Mouse (Mus musculus): ENCODE data around the gene Tnrc6b.

Gene Tnrc6b

DNA sequence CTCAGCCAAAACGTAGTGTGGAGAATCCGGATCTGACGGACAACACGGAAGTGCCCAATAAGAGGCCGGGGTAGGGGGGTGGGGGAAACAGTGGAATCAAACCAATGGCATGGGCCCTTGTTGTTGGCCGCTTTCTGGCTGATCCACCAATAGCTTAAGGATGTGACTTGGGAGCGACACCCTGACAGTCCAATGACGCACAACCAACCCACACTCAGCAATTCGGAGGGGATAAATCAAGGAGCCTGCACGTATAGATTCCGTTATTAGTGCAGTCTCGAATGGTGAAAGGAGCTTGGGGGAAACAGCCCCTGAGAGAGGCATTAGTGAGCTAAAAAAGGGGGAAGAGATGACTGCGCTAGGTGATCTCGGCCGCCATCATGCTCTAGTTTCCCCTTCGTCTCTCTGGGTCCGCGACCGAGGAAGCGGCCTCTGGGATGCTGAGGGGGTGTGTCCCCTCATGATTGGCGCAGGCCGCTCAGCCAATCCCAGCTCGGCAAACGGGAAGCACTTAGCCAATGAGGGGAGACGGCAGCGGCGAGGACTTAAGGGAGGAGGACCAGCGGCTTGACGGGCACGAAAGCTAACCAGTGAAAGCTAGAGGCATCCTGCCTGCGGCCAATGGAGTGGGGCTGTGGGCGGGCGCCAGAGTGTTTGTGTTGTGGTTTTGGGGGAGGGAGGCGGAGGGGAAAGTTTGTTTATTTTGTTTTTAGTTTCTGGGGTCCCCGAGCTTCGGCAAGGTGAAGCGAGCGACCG, at the start of gene Tnrc6b:
Gene Tnrc6b (plus strand): TSS at position 706 of the 756 bp plus-strand sequence.
- DNase-seq (ENCODE audit: low read depth, low spot score) = peak; percentile 99

GRCm38 (mm10) chr15:80664444-80664843, 46.7 kb upstream of the Tnrc6b start:
- DNase-seq (ENCODE audit: low read depth, low spot score) = no peak

GRCm38 (mm10) chr15:80671295-80672252, 39.5 kb upstream of the Tnrc6b start, which contains the start of gene Fam83f:
Fam83f (plus strand) TSS chr15:80671847.
- no peak for DNase-seq (ENCODE audit: low read depth, low spot score)

GRCm38 (mm10) chr15:80672810-80673209, 38.3 kb upstream of the Tnrc6b start:
- DNase-seq (ENCODE audit: low read depth, low spot score) = no peak

DNA sequence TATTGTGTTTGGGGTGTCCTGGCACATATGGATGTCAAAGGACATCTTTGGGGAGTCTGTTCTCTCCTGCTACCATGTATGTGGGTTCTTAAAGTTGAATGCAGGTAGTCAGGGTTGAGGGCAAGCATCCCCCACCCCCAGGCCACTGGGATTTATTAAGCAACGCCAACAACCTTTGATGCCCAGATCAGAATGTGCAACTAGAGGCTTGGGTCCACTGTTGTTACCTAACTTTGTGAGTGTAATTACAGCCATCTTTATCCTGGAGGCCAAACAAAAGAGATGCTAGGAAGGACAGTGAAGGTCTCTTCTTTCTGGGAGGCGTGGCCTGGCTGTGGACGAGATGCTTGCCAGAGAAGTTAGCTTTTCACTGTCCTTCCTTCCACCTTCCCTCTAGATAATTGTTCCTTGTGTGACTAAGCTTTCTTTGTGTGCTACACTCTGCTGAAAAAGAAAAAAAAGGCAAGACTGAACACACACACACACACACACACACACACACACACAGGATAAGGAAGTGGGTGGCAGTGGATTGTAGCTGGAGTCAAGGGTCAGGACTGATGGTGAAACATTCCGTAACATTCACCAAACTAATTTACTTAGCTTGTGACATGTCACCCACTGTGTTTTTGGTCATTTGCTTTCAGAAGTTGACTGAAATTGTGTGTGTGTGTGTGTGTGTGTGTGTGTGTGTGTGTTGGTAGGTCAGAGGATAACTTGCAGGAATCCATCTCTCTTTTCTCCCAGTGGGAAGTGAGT, 37.6 kb upstream of the Tnrc6b start:
- DNase-seq (ENCODE audit: low read depth, low spot score) = no peak

DNA sequence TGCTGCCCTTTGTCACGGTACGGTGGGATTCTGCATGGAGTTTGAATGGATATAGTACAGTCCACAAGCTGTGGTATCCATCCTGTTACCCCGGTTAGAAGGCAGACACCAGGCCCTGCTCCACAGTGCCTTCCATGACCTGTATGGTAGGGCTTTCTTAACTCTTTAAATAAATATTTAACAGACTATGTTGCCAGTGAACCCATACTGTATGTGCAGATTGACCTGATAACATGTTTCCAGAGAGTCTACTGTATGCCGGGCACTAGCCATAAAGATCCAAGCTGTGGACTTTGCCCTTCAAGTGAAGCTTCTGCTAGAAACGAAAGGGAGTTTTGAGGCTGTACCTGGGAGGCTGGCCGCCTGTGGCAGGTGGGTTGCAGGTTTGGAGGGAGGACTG, 36.4 kb upstream of the Tnrc6b start:
- DNase-seq (ENCODE audit: low read depth, low spot score) = no peak

DNA sequence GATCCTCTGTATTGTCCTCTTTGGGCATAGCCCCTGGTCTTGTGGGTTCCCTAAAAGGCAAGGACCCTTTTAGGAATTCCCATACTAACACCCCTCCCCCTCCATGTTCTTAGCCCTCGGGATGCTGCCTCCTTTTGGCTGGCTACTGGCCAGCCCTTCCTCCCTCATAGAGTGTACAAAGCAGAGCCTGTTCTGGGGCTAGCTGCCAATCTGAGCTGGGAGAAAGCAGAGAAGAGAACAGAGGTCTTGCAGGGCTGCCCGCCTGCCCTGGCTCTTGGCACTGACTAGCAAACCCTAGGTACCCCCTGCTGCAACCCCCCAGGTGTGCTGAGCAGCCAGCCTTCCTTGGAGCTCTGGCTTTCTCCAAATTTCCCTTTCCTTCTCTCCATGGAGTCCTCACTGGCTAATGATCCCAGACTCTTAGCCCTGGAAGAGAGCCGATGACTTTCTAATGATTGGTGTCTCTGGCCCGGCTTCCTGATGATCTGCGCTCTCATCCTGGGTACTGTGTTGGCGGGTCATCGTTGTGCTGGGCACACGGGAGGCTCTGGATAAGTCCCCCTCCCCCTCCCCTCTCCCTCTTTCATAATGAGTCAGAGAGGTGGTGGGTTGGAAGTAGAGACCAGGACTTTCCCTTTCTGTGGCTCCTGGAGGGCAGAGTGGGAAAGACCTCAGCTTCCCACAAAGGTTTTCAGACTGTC, 31.4 kb upstream of the Tnrc6b start:
- DNase-seq (ENCODE audit: low read depth, low spot score) = no peak

DNA sequence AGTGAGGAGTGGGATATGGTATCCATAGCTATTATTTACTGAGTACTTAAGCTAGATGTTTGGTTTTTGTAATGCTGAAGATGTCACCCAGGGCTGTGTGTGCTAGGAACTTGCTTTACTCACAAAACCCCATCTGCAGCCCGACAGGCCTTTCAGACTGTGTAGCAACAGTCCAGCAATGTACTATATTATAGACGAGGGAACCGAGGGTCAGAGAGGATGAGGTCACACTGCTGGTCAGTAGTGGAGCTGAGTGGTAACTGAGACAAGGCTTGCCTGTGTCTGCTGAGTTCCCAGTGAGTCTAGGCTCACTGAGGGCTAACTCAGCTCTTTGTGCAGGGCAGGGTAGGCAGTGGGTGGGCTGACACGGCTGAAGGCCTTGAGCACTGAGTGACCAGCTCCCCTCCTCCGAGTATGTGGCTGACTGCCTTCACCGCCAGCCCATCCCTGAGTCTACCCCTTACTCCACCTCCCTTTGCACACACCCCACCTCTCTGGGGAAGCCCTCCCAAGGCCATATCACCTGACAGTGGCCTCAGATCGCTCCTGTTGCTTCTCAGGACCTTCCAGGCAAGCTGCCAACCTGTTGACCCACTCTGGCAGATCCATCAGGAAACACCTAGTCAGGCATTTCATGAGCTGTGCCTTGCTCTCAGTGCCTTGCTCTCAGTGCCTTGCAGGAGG, 30.6 kb upstream of the Tnrc6b start:
- DNase-seq (ENCODE audit: low read depth, low spot score) = no peak

DNA sequence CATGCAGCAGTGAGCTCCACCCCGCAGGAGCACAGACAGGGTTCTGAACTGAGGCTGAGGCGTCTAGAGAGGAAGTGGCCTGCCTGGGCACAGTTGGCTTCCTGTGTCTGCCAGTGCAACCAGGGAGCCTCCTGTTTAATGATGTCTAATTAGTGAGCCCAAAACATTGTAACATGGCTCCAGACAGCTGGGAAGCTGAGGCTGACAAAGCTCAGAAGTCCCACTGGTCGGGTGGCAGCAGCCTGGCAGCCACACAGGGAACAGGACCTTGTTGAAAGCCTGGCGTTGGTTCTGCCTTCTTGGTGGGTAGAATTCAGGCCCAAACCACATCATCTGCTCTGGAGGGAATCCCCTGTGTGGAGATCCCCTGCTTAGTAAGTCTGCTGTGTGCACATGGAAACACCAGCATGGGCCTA, 29.6 kb upstream of the Tnrc6b start:
- no peak for DNase-seq (ENCODE audit: low read depth, low spot score)

- DNase-seq (ENCODE audit: low read depth, low spot score) = no peak
These were observed 28.8 kb upstream of the Tnrc6b start for GRCm38 (mm10) chr15:80682343-80682742.

DNA sequence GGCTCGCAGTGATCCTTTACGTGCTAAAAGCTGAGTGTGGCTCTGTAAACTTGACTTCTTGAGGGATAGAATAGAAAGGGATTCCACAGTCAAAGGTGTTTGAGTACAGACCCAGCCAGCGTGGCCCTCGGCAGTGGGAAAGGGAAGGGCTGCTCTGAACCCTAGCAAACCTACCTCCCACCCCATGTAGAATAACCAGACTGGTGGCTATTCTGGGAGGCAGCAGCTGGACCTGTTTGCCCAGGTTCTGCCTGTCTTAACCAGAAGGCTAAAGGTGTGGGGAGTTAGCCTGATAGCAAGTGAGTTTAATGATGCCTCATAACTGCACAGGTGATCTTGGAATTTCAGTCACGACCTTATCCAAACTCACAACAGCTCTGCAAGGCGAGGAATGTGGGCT, 28.0 kb upstream of the Tnrc6b start:
- DNase-seq (ENCODE audit: low read depth, low spot score) = no peak

DNA sequence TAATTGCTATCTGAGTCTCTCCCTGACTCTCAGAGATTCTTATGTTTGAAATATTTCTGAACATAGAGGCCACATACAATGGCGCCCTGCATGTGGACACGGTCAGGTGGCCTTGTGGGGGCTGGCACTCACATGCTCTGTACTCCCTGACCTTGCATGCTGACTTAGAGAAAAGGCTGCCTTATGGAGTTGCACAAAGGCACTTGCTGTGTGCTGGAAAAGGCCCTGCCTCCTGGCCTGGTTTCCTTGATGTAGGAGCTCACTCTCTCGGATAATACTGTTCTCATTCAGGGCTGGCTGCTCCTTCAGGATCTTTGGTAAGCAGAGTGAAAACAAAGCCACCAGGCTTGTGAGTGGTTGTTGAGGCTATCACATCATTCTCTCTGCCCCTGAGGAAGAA, 27.1 kb upstream of the Tnrc6b start:
- DNase-seq (ENCODE audit: low read depth, low spot score) = no peak

- DNase-seq (ENCODE audit: low read depth, low spot score) = no peak
These were observed 26.1 kb upstream of the Tnrc6b start for GRCm38 (mm10) chr15:80684786-80685602.

DNA sequence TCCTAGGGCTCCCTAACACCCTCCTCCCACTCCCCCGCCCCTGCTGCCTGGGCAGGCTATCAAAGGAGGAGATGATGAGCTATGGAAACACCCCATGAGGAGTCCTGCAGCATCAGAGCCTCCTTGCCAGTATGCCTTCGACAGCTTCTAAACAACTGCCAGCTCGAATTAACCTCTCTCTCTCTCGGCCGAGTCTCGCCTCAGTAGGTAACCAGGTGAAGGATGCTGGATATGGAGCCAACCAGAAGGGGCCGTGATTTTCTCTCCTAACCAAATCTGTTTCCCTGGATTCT, 25.6 kb upstream of the Tnrc6b start:
- DNase-seq (ENCODE audit: low read depth, low spot score) = no peak

- no peak for DNase-seq (ENCODE audit: low read depth, low spot score)
These were observed 22.6 kb upstream of the Tnrc6b start for GRCm38 (mm10) chr15:80688536-80688935.

- peak; percentile 41 for DNase-seq (ENCODE audit: low read depth, low spot score)
These were observed 17.6 kb upstream of the Tnrc6b start for GRCm38 (mm10) chr15:80693492-80693891.

DNA sequence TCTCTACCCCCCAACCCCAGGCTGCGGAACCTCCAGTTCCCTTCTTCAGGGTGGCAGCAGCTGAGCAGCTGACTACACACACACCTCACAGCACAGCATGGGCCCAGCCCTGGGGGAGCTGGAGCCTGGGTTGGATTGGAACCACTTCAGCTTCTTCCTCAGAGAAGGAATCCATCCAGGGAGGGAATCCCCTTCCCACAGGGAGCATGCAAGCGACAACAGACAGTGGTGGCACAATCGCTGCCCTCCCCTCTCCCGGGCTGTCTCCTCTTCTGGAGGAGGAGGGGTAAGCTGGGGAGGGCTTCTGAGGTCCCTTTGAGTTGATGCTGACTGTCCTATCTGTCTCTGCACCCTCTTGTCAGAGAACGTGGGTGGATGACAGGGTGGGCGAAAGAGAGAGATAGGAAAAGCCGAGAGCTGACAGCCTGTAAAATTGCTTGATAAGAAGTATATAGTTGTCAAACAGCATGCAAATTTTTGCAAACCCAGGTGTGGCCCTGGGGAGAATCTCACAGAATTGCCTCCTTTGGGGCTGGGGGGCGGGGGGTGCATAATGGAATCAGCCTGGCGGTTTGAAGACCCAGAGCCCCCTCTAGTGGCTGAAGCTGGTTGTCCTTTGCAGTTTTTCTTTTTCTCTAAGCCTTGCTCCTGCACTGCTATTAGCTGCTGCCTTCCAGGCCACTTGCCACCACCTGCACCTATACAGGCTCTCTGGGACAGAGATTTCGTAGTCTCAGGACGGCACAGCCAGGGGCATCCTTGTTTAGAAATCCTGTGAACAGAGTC, 16.8 kb upstream of the Tnrc6b start:
- DNase-seq (ENCODE audit: low read depth, low spot score) = peak; percentile 56

- DNase-seq (ENCODE audit: low read depth, low spot score) = peak; percentile 39
These were observed 13.5 kb upstream of the Tnrc6b start for GRCm38 (mm10) chr15:80697564-80697963.
